Mouse (Mus musculus) hindbrain, embryonic 16.5 days (tissue): ENCODE measurements at regions not wholly inside any gene's neighbourhood (a gene's known extent, or its start where the extent isn't known, plus 50 kb on each side); places are given as distances from the start of the nearest gene placed in this dataset.
A peak's percentile ranks its signal among the peaks of the same experiment; 100 is the strongest.

Experiments used
- ATAC-seq: fragments of 200-750 bp; cut with Nextera tagmentation; 2 replicates; pipeline ENCODE4 v1.8.0; 2017; ENCODE audit warnings: moderate TSS enrichment, moderate library complexity
- H3K27ac ChIP-seq: fragments of 300-500 bp; sonication (generic); 2 replicates; pipeline ENCODE4 v1.5.1; 2014; ENCODE audit warnings: low read depth, mild to moderate bottlenecking, control low read depth, low read length, moderate library complexity
- H3K27me3 ChIP-seq: fragments of 300-500 bp; sonication (generic); replicated peaks from 2 replicates; pipeline ENCODE4 v1.6.1; 2014; ENCODE audit warnings: low read length; ENCODE audit not compliant: control insufficient read depth, insufficient read depth
- H3K36me3 ChIP-seq: fragments of 300-500 bp; sonication (generic); 2 replicates; pipeline ENCODE4 v1.6.1; 2014; ENCODE audit warnings: mild to moderate bottlenecking, low read length, moderate library complexity, mixed read lengths; ENCODE audit not compliant: control insufficient read depth, insufficient read depth
- H3K4me1 ChIP-seq: fragments of 300-500 bp; sonication (generic); 2 replicates; pipeline ENCODE4 v1.6.1; 2014; ENCODE audit warnings: low read depth, low read length; ENCODE audit not compliant: control insufficient read depth, insufficient read depth
- H3K4me2 ChIP-seq: fragments of 300-500 bp; sonication (generic); 2 replicates; pipeline ENCODE4 v1.6.1; 2014; ENCODE audit warnings: mild to moderate bottlenecking, low read length, control low read depth, moderate library complexity
- H3K4me3 ChIP-seq: fragments of 300-500 bp; sonication (generic); 2 replicates; pipeline ENCODE4 v1.5.1; 2014; ENCODE audit warnings: mild to moderate bottlenecking, low read length, control low read depth, moderate library complexity
- H3K9ac ChIP-seq: fragments of 300-500 bp; sonication (generic); 2 replicates; pipeline ENCODE4 v1.6.1; 2014; ENCODE audit warnings: low read depth, mild to moderate bottlenecking, control low read depth, low read length, moderate library complexity
- H3K9me3 ChIP-seq: fragments of 300-500 bp; sonication (generic); 2 replicates; pipeline ENCODE4 v1.6.1; 2014; ENCODE audit warnings: mild to moderate bottlenecking, low read length, moderate library complexity; ENCODE audit not compliant: control insufficient read depth
- WGBS: fragments of 180-500 bp; shearing (Covaris S2); extraction: QIAGEN DNeasy Blood & Tissue Kit; methylation state at CpG from one replicate; pipeline ENCODE4 v1.1.7; 2014; 5-methylcytosine and 5-hydroxymethylcytosine counted together

GRCm38 (mm10) chr9:101615176-101615575, 246.5 kb upstream of the 9630041A04Rik start:
- Histone ChIP-seq H3K27ac (no peak overlapping the region), H3K27me3 (no peaks in the 10 kb centered on the region), H3K36me3 (no peaks in the 10 kb centered on the region), H3K4me2 (no peak overlapping the region), H3K4me1 (no peaks in the 10 kb centered on the region), H3K9ac (no peak overlapping the region), H3K9me3 (no peaks in the 10 kb centered on the region), H3K4me3 (no peak overlapping the region)
- 89% methylated on average over 3 of the region's 3 CpGs for WGBS
- ATAC-seq: no peak

GRCm38 (mm10) chr9:101613933-101614332, 247.7 kb upstream of the 9630041A04Rik start:
- peak; percentile 48 for ATAC-seq
- Histone ChIP-seq H3K9me3 (no peaks in the 10 kb centered on the region), H3K4me3 (no peak overlapping the region), H3K36me3 (no peaks in the 10 kb centered on the region), H3K4me2 (no peak overlapping the region), H3K27ac (no peak overlapping the region), H3K9ac (no peak overlapping the region), H3K4me1 (no peaks in the 10 kb centered on the region), H3K27me3 (no peaks in the 10 kb centered on the region)
- WGBS: 53% methylated on average over 3 of the region's 3 CpGs

- Histone ChIP-seq H3K9me3 (no peaks in the 10 kb centered on the region), H3K9ac (no peak overlapping the region), H3K4me3 (no peak overlapping the region), H3K27me3 (no peaks in the 10 kb centered on the region), H3K4me1 (no peaks in the 10 kb centered on the region), H3K4me2 (no peak overlapping the region), H3K36me3 (no peaks in the 10 kb centered on the region), H3K27ac (no peak overlapping the region)
- WGBS: 56% methylated on average over 2 of the region's 2 CpGs
- ATAC-seq: no peak
Observed at GRCm38 (mm10) chr9:101613471-101613870, 248.2 kb upstream of the 9630041A04Rik start.

- 82% methylated on average over 5 of the region's 5 CpGs for WGBS
- Histone ChIP-seq H3K27me3 (no peaks in the 10 kb centered on the region), H3K36me3 (no peaks in the 10 kb centered on the region)
Observed at GRCm38 (mm10) chr9:101612971-101613370, 248.7 kb upstream of the 9630041A04Rik start.

GRCm38 (mm10) chr9:101612571-101612970, 249.1 kb upstream of the 9630041A04Rik start:
- no peak overlapping the region for H3K4me3 ChIP-seq
- H3K4me2 ChIP-seq: no peak overlapping the region
- no peak for ATAC-seq
- H3K36me3 ChIP-seq: no peaks in the 10 kb centered on the region
- no peaks in the 10 kb centered on the region for H3K9me3 ChIP-seq
- H3K9ac ChIP-seq: no peak overlapping the region
- 84% methylated on average over 4 of the region's 4 CpGs for WGBS
- no peak overlapping the region for H3K27ac ChIP-seq
- H3K27me3 ChIP-seq: no peaks in the 10 kb centered on the region
- H3K4me1 ChIP-seq: no peaks in the 10 kb centered on the region

More at GRCm38 (mm10) chr9:101612971-101613370, 248.7 kb upstream of the 9630041A04Rik start:
- Histone ChIP-seq H3K4me2 (no peak overlapping the region), H3K9me3 (no peaks in the 10 kb centered on the region), H3K9ac (no peak overlapping the region), H3K4me1 (no peaks in the 10 kb centered on the region), H3K4me3 (no peak overlapping the region), H3K27ac (no peak overlapping the region)
- no peak for ATAC-seq

GRCm38 (mm10) chr9:101611481-101611880, 250.2 kb upstream of the 9630041A04Rik start:
- Histone ChIP-seq H3K4me3 (no peak overlapping the region), H3K9me3 (no peaks in the 10 kb centered on the region), H3K4me1 (no peaks in the 10 kb centered on the region), H3K27me3 (no peaks in the 10 kb centered on the region), H3K27ac (no peak overlapping the region), H3K36me3 (no peaks in the 10 kb centered on the region), H3K4me2 (no peak overlapping the region), H3K9ac (no peak overlapping the region)
- WGBS: 30% methylated on average over 3 of the region's 3 CpGs
- no peak for ATAC-seq

GRCm38 (mm10) chr9:101610806-101611443, 250.7 kb upstream of the 9630041A04Rik start:
- Histone ChIP-seq H3K4me2 (no peak overlapping the region), H3K27me3 (no peaks in the 10 kb centered on the region), H3K4me3 (no peak overlapping the region), H3K4me1 (no peaks in the 10 kb centered on the region), H3K9ac (no peak overlapping the region), H3K9me3 (no peaks in the 10 kb centered on the region), H3K36me3 (no peaks in the 10 kb centered on the region), H3K27ac (no peak overlapping the region)
- 75% methylated on average over 8 of the region's 8 CpGs for WGBS
- 0 out of 2 replicates have a peak, but pooled peaks have one; percentile 14 for ATAC-seq

- Histone ChIP-seq H3K36me3 (no peaks in the 10 kb centered on the region), H3K4me2 (no peak overlapping the region), H3K27ac (no peak overlapping the region), H3K4me1 (no peaks in the 10 kb centered on the region), H3K9ac (no peak overlapping the region), H3K4me3 (no peak overlapping the region), H3K27me3 (no peaks in the 10 kb centered on the region), H3K9me3 (no peaks in the 10 kb centered on the region)
- 0 out of 2 replicates have a peak, but pooled peaks have one; percentile 27 for ATAC-seq
- 81% methylated on average over 4 of the region's 4 CpGs for WGBS
Observed at GRCm38 (mm10) chr9:101610338-101610737, 251.3 kb upstream of the 9630041A04Rik start.

GRCm38 (mm10) chr9:101602799-101603198, 258.8 kb upstream of the 9630041A04Rik start:
- 63% methylated on average over 6 of the region's 6 CpGs for WGBS
- Histone ChIP-seq H3K4me1 (no peaks in the 10 kb centered on the region), H3K9ac (no peak overlapping the region), H3K4me2 (no peak overlapping the region), H3K4me3 (no peak overlapping the region), H3K27ac (no peak overlapping the region), H3K27me3 (no peaks in the 10 kb centered on the region), H3K36me3 (no peaks in the 10 kb centered on the region), H3K9me3 (no peaks in the 10 kb centered on the region)
- ATAC-seq: no peak; the same call in 1 of the 2 replicates
